Mouse (Mus musculus) megakaryocyte, embryonic 14.5 days (primary cell): ENCODE measurements at regions not wholly inside any gene's neighbourhood (a gene's known extent, or its start where the extent isn't known, plus 50 kb on each side); places are given as distances from the start of the nearest gene placed in this dataset.

Source experiments
- FLI1 ChIP-seq: IDR thresholded peaks from 2 replicates; pipeline ENCODE4 v1.6.1; 2012; ENCODE audit warnings: low read length, inconsistent platforms, mixed read lengths
- GATA1 ChIP-seq: IDR thresholded peaks from 3 replicates; pipeline ENCODE4 v1.6.1; 2012; ENCODE audit warnings: mixed read lengths, low read length, inconsistent platforms, borderline replicate concordance

GRCm38 (mm10) chr10:45806984-45807827, 229.6 kb downstream of the Hace1 start:
- no peak for TF ChIP-seq GATA1
- no peak for TF ChIP-seq FLI1
